Mouse (Mus musculus) urinary bladder, postnatal 36 days (tissue): ENCODE results near the gene Gm3448.
"Not testable (repeated sequence)": the region's sequence is repeated elsewhere in the genome, so short reads cannot be mapped to it uniquely, and the experiment has no call there.

Experiments used
- DNase-seq, 2 experiments: peaks; one replicate each; pipeline ENCODE4 v3.0.0; 2022; ENCODE audit warnings: low spot score in 2 of 2, mixed read lengths in 1 of 2

Gm3448 gene

DNA sequence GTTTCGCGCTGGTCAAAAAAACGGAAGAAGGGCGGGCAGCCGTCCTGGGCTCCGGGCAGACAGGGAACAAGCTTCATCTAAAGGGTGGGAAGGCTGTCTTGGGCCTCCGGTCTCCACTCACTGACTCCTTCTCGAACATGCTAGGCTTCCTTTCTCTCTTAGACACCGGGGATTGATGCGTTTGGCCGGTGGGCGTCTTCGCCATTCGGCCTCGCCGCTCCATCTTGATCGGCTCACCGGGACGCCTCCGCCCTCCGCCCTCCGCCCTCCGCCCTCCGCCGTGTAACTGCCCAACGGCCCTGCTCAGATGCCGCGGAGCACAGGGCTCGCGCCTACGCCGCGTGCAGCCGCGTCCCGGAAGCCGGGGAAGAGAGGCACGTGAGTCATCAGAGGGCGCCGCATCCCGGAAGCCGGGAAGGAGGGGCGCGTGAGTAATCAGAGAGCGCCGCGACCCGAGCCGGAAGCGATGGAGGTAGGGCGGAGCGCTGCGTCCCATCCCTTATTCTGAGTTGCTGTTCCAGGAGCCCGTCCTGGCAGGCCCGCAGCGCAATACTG is at the start of gene Gm3448, which contains the start of the genes Ermard and Tcte3:
Gene Gm3448, minus strand, starts transcription at position 363 of the 555 bp plus-strand sequence.
Gene Ermard, plus strand, starts transcription at position 34 of the 555 bp plus-strand sequence.
Gene Tcte3, minus strand, starts transcription at position 314 of the 555 bp plus-strand sequence.
- DNase-seq = peak in 1 of 2 experiments; percentile 33

DNA sequence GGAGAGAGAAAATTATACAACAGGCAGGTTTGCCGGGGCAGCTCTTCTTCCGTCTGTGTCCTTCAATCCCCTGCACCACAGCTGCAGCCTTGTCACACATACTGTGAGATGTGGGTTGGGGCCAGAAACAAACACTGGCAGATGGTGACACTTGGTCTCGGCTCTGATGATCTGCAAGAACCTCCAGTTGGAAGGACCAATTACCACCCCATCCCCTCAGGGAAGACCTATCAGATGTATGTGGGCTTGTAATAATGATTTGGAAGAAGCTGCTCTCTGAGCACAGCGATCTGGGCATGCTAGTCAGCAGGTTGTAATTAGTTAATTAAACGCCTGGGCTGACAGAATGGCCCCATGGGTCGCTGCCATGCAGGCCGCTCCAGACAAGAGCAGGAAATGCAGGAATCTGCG is 47.3 kb upstream of the Gm3448 start:
- DNase-seq = no peak

DNA sequence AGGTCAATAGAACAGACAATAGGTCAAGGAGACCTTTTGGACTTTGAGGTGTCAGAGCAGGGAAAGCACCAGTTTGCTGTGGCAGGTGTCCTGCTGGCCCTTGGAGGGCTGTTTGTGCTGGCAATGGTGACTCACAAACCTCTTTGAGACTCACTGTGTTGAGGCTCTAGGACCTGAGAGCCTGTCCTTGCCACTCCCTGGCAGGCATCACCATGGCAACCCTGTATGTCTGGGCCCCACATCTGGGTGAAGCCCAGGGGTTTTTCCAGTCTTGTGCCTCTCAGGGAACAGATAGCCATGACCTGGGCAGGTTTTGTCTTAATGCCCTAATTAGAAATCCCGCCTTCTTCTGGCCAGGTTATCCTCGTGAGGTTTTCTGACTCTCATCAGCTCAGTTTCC is 46.8 kb upstream of the Gm3448 start:
- DNase-seq = no peak

DNA sequence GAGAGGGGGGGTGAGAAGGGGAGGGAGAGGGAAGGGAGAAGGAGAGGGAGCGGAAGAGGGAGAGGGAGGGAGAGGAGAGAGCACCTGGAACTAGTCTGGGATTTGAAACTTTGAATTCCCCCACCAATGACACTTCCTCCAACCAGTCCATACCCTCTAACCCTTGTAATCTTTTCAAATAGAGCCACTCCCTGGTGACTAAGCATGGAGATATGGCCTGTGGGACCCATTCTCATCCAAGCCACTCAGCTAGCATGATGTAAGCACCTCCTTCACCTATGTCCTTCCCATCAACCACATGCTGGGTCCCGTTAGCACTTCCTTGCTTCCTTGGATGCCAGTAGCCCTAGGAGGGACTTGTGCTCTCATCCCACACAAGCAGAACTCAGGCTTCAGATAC is 43.7 kb upstream of the Gm3448 start:
- no peak for DNase-seq

DNA sequence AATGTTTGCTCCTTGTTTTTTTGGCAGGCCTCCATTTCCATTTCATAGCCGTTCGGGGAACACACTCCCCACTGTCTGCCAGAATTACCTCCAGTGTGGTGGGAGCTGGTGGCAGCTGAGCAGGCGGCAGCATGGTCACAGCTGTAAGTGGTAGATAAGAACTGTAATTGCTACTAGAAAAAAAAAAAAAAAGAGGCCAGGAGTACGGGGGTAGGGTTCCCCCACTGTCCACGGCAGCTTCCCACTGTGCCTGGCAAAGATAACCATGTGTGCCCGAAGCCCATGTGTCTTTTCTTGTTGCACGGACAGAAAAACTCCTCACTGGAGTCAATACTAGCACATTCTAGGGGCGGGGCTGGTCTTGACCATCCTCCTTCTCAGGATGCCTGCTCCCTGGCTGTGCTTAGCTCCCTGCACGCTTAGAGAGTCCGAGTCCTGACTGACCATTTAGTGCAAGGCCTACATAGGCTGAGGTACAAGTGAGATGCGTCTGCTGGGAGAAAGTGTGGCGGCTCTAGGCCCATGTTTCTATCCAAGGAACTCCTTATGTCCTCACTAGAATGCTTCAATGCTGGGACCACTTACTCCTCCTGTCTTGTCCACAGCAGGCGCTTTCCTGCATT is 43.0 kb upstream of the Gm3448 start:
- DNase-seq = no peak

DNA sequence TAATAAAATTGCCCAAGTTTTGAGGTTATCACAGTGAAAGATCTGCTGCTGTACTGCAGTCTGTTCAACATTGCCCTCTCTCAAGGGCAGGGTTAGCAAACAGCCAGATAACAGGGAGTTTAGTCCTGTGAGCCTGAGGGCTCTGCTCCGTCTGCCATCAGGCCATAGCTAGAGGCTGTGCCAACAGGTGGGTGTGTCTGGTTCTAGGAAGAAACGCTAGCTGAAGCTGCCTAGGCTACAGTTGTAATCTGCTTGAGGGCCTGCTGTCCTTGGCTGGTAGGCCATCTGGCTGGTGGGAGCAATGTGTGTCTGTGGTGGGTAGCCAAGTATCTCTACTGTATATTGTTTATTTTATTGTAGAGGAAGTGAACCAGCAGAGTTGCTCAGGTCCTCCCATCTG is 36.2 kb upstream of the Gm3448 start:
- no peak for DNase-seq

DNA sequence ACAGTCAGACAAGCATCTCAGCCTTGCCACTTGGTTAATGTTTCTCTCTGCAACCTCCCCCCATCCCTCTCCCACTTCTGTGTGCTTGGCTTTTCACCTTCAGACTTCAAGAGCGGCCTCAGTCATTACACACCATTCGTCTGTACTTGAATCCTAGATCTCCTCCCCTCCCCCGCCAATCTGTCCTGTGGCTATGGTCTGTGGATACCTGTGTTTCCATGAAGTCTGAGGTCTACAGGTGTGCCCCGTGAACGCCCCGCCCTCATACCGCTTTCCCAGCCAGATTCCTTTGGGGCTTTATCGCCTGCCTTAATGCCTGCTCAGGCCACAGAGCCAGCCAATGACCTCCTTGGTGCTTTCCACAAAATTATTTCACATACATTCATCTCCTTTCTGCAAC is 33.7 kb upstream of the Gm3448 start:
- peak in 1 of 2 experiments; percentile 33 for DNase-seq

DNA sequence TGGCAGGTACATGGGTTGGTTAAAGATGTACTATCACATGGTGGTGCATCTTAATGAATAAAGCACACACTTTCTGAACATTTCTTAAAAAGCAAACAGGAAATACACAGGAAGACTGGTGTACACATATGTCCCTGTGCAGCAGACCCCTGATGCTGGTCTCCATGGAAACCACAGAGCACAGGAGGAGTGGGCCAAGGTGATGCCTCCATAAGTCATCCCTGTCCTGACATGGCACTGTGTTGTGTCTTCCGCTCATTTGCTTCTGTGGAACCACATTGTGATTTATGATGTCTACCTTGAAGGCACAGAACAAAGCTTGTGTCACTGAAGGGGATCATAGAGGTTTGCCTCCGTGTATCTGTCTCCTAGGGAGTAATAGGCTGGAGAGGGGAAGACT is 30.9 kb upstream of the Gm3448 start:
- no peak for DNase-seq

DNA sequence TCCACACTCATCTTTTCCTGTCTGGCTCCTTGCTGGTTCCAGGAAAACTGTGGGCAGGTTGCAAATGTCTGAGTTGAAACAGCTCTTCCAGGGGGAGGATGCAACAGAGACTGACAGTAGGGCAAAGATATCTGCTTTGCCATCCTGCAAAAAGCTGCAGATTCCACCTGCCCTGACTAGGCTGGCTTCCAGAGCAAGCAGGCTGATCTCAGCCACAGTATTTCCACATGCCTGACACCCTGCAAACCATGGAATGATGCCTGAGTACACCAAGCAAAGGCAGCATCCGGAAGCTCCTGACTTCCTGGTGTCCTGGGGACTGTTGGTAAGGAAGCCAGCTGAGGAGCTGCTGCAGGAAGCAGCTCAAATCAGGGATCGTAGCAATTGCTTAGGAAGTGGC is 27.8 kb upstream of the Gm3448 start:
- no peak for DNase-seq

DNA sequence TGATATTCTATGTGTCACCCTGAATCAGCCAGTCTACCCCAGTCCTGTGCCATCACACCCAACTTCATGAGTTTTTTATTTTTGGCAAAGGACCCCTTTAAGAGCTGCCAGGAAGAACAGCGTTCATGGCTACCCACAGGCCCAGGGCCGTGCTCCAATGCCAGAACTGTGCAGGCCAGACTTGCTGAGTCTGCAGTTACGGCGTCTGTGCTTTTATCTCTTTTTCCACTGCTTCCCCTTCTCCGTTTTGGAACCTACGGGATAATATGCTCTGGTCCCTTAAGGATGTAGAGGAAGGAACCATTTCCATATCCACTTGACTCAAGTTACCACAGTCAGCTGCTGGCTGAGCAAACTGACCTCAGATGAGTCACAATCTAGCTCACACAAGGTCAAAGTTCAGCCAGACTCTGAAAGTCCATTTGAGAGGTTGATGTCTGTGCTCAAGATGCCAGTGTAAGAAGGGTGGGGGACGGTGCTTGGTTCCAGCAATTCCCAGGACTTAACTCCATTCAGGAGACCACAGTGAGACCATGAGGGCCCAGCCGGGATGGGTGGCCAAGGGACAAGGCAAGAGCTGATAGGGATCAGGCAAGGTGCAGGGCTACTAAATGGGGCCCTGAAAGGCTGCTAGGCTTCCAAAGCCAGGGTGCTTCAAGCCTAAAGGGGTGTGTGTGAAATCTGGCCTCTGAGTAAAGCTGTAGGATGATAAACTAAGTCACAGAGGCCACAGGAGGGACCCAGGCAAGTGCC is 26.9 kb upstream of the Gm3448 start:
- DNase-seq = no peak

DNA sequence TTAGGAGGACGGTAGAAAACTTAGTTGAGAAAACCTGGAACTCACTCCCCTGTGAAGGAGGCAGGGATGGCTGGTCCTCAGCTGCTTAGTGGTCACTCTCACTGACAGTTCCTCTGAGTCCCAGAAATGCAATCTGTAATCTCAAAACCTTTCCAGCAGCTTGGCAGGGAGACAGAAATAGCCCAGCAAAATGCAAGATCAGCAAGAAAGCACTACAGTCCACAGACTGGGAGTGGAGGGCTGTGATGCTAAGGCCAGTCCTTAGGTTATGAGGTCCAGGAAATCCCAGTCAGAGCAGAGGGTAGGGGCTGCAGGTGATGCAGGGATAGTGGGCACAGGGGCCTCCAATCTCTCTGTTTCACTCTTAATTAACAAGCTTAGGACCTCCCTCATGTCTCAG is 25.6 kb upstream of the Gm3448 start:
- no peak for DNase-seq

DNA sequence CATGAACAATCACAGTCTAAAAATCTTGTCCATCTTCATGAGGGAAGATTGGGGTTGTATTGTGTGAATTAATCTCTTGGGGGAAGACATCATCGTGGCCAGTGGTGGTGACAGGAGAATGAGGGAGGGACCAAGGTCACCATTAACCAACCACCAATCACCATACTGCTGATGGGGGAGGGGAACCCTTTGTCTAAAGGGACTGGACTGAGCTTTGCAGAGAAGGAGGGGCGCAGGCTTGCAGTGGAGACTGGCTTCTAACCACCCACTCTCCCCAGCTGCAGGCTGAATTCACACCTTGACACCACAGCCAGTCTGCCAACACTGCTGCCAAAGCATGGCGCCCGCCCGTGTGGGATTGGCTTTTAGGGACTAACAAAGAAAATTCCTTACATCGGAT is 24.7 kb upstream of the Gm3448 start:
- no peak for DNase-seq

DNA sequence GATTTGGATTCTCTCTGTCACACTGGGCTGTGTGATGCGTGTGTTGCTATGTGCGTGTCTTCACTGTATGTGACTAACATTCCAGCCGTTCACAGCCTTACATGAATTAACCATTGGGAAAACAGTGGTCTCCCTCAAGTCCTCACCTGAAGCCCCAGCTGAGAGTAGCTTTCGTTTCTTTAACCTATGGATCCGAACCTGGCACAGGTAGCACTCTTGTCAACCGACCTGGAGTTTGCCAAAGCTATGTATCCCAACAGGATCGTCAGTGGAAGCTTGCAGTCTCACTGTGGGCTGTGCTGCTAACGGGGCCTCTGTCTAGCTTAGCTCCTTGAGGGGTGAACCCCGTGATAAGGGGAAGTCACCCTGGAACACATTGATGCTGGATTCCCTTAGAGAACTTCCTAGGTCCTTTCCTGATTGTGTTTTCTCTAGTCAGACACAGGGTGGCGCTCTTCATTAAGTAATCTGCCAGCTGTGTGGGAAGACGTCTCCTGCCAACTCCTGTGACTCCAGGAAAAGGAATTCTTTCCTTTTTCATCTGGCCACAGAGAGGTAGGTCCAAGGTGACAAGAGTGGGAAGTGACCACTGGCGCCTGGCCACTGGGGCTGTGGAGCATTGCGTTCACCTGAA is 24.2 kb upstream of the Gm3448 start:
- peak; percentile 52 to 62 for DNase-seq

DNA sequence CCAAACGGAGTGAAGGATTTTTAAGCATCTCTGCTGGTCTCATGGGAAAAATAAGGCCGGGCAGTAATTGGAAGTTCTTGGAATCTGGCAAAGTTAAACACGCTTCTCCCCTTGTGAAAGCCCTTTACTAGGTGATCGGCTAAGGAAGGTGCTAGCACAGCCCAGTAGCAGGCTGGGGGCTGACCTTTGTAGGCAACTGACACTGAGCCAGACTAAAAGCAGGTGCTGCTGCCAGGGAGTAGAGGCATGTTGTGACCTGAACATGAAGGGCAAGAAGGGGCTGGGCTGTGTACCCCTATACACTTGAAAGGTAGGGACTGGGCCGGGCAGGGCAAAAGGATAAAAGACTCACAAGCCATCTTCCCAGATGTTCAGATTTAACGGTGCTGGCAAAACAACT is 19.0 kb upstream of the Gm3448 start:
- DNase-seq = no peak

DNA sequence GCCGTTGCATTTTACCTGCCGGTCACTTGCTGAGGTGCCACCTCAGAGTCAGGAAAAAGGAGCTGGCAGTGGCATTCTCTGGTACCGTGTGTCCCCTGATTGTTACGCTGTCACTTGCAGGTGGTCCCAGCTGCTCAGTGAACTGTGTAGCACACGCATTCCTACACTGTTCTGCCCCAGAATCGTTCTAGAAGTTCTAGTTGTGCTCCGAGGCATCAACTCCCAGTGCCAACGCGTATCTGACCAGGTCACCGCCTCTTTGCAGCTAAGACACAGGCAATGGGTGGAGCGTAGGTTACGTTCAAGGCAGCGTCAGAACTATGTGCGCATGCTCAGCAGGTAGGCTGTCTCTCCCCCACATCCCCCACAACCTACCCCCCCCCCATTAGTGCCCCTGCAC is 18.3 kb upstream of the Gm3448 start:
- no peak for DNase-seq

DNA sequence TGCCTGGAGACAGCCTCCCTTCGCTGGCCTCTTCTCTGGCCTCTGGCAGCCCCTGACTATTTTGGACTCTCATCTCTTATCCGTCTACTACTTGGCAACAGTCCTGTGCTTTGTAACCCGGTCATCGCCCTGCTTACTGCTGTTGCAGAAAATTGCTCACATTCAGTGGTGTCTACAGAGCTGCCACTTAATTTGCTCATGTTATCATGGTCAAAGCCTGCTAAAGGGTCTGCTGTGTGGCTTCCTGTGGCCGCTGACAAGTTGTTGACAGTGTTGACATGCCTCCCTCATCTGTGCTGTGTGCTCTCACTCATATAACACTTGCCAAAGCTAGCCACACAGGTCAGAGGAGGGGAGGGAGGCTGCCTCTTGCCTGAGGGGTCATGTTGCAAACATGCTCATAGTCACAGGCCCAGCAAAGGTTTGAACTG is 16.8 kb upstream of the Gm3448 start:
- DNase-seq = no peak

DNA sequence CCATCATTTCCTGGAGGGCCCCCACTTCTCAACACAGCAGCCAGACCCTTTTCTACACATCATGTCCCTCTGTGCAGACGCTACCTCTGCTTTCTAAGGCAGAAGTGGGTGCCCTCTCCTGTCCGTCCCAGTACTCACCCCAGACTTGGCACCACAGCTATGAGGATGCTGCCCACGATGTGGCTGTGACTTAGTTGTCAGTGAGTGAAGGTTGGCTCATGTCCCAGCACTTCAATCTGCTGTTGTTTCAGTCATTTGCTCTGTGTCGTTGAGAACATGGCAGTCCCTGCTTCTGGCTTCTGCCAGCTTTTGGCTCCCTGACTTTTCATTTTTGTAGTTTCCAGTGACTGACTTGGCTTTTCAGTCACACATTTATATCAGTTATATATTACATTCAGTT is 14.6 kb upstream of the Gm3448 start:
- no peak for DNase-seq

DNA sequence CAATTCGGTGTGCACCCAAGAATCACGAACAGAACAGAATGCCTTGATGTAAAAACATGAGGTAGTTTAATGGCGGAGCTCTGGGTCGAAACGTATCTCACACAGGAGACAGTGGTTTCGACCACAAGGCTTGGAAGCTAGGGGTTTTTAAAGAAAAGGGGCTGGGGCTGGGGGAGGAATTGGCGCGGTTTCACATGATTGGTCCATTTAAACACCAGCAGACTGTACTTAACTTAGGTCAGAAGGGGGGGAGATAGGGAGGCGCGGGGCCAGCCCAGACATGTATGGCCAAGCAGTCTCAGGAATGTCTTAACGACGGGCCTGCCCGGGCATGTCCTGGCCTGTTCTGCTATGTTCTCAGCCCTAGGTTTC is 12.5 kb upstream of the Gm3448 start:
- not testable (repeated sequence) for DNase-seq

DNA sequence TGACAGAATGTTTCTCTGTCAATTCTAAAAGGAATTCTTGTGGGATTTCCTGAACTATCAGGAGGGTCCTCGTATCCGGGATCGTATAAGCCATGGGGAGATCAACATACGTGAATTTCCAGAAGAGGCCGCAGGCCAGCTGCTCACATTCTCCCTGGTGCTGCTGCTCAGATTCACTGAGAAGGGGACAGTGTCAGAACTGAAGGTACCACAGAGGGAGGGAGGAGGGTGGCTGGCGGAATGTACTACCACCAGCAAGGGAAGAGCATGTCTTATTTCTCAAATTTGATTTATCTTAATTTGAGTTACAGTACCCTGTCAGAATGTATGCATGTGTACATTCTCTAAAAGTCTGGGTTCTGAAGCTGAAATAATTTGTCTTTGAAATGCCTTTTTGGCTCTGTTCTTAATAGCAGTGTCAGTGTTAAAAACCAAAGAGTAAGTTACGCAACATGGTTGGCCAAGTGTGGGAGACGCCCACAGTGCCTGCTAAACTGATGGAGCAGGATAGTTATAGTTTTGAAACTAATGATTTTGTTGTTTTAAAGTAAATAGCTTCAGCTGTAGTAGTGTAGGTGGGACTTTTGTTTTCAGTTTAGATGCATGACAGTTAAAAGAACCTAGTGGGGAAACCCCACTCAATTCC is 12.0 kb upstream of the Gm3448 start:
- not testable (repeated sequence) for DNase-seq

DNA sequence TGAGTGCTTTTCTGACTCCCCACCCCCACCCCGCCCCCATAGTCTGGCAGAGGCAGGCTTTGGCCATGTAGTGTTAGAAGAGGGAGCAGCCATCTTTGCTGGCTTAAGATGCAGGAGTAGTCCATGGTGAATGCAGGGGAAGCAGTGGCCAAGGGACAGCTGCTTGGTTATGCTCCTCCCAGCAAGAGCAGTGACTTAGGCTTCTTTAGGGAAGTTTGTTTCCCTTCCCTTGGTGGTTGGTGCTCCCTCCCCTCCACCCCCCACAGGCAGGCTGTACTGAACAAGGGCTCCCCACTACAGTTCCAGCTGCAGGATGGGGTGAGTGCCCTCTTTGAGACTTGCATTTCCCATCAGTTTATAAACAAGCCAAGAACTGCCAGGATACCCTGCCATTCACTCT is 11.4 kb upstream of the Gm3448 start:
- not testable (repeated sequence) for DNase-seq

DNA sequence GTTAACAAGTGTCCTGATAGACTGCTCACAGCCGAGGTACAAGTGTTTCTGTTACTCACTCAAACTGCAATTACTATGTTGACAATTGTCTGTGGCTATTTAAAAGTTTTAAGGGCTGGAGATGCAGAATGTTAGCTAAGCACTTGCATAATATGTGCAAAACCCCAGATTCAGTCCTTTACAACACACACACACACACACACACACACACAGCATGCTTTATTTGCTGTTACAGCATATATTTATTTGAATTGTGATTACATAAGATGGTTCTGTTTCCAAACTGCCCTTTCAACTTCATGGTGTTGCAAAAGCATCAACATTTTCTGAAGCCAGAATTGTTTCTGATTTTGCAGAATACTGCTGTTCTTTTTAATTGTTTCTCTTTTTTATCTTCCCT is 9.0 kb upstream of the Gm3448 start:
- DNase-seq = not testable (repeated sequence)

DNA sequence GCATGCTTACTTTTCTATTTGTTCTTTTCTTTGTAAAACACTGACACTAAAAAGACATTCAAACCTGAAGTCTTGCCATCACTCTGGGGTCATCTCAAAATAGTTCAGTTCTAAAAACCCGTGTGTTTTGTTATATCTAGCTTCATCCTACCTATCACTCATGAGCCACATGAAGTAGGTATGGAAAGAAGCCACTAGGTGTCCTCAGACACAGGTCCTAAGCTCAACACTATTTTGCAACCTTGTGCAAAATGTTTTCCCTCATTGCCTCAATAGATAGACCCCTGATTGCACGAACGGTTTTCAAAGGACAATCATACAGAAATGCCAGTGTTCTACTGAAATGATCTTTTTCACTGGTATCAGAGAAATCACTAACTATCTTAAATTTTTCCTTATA is 882 bp downstream of the Gm3448 start:
- DNase-seq = not testable (repeated sequence)
